Mouse (Mus musculus) brain, embryonic 14.5 days (tissue): ENCODE measurements around the gene Zdhhc12. TPM values are rescaled to one million over a fixed set of nuclear protein-coding genes. Genes with fewer than 3 reads are reported as not detected.
A peak's percentile ranks its signal among the peaks of the same experiment; 100 is the strongest.
"Not testable (repeated sequence)": the region's sequence is repeated elsewhere in the genome, so short reads cannot be mapped to it uniquely, and the experiment has no call there.

ENCODE experiments used
- DNase-seq: peaks from one replicate; pipeline ENCODE4 v3.0.0-alpha.2; 2011; ENCODE audit warnings: low read depth
- CTCF ChIP-seq: fragments of 200-500 bp; IDR thresholded peaks from 2 replicates; pipeline ENCODE4 v1.5.1; 2012; ENCODE audit warnings: inconsistent platforms, mild to moderate bottlenecking, moderate library complexity, borderline replicate concordance; ENCODE audit not compliant: insufficient read depth, insufficient read length; ENCODE audit errors: extremely low read depth
- POLR2A ChIP-seq: fragments of 200-500 bp; IDR thresholded peaks from 2 replicates; pipeline ENCODE4 v1.6.1; 2012; ENCODE audit warnings: mild to moderate bottlenecking, inconsistent platforms, borderline replicate concordance; ENCODE audit not compliant: poor library complexity, insufficient read depth, insufficient read length, severe bottlenecking; ENCODE audit errors: extremely low read depth
- polyA plus RNA-seq: library from polyadenylated mRNA; depleted of rRNA; stranded (reverse); fragments of >200 nt; gene quantifications from 2 replicates; pipeline ENCODE4 v1.2.3, GENCODE M21; 2012; rRNA removed

The Zdhhc12 gene
- polyA plus RNA-seq: 33.2 and 45.4 TPM in 2 replicates

DNA sequence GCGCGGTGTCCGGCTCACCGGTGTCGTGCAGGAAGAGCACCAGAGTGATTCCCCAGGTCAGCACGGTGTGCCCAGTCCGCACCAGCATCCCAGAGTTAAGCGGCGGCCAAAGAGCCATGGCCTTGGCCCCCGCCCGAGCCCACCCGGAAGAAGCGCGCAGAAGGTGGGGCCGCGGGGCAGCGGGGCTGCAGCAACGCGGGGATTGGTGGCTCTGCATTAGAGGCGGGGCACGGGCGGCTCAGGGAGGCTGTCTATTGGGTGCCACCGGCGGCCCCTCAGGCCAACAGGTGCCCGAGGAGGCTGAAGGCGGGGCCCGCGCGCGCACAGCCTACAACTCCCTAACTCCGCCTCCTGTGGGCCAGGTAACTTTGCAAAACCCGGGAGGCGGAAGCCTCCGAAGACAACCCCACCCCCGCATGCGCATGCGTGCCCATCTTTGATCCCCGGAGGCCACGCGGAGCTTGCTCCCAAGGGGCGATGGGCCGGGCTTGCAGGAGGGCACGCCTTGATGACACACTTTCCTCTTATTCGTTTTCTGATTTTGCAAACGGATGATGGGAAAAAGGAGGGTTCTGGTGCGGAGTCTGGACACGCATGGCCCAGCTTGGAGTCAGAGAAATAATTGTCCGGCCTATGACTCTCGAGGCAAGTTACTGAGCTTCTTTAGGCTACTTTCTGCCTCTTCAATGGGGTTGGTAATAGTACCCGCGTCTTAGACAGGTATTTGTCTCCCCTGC is at the start of gene Zdhhc12:
Gene Zdhhc12, minus strand, starts transcription at position 178 of the 737 bp plus-strand sequence.
- TF ChIP-seq CTCF: no peak
- peak; percentile 35; the same call in 1 of the 2 replicates for TF ChIP-seq POLR2A
- peak; percentile 98 for DNase-seq

- peak; percentile 17 for DNase-seq
These were observed 46.6 kb upstream of the Zdhhc12 start for GRCm38 (mm10) chr2:30140021-30140420.

- no peak for TF ChIP-seq CTCF
- no peak for DNase-seq
These were observed 43.0 kb upstream of the Zdhhc12 start for GRCm38 (mm10) chr2:30136458-30136857.

GRCm38 (mm10) chr2:30134928-30135620 is 41.6 kb upstream of the Zdhhc12 start:
- DNase-seq: no peak
- no peak for TF ChIP-seq CTCF
- TF ChIP-seq POLR2A: no peak

GRCm38 (mm10) chr2:30134378-30134711 is 40.9 kb upstream of the Zdhhc12 start:
- no peak for TF ChIP-seq CTCF
- TF ChIP-seq POLR2A: no peak
- DNase-seq: no peak

DNA sequence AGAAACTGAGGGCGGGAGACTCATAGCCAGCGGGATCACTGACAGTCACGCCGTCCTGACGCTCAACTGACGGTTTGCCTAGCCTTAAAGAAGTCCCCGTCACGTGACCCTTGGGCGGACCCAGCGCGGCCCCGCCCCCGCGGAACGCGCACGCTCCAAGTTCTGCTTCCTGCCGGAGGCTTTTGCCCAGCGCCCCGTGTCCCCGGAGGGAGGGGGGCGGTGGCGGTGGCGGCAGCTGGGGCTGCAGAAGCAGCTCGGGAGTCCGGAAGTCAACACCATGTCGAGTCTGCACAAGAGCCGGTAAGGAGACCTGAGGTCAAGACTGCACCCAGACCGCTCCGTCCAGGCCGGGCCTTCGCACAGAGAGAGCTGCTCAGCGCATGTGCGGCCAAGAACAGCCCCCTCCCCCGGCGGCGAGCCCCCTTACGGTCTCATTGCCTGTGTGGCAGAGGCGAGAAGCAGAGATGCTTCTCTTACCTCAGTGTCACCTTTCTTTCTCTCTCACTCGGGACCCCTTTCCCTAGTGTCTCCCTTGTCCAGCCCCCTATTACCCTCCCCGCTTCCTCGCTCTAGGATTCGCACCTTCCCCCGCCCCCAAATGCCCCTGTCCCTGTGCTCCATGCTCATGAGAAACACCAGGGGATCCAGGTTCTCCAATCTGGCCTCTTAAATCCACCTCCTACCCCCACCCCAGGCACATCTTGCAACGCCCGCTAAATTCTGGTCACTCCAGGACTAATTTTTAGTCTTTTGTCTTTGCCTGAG is 40.3 kb upstream of the Zdhhc12 start, which contains the start of gene Tbc1d13:
Gene Tbc1d13, plus strand, starts transcription at position 134 of the 765 bp plus-strand sequence.
- TF ChIP-seq POLR2A (peak; percentile 33; the same call in 1 of the 2 replicates), CTCF (no peak)
- DNase-seq: peak; percentile 98

GRCm38 (mm10) chr2:30132801-30133612 is 39.6 kb upstream of the Zdhhc12 start:
- DNase-seq: peak; percentile 28
- TF ChIP-seq POLR2A (no peak), CTCF (no peak)

- DNase-seq: not testable (repeated sequence)
These were observed 37.8 kb upstream of the Zdhhc12 start for GRCm38 (mm10) chr2:30131240-30131639.

DNA sequence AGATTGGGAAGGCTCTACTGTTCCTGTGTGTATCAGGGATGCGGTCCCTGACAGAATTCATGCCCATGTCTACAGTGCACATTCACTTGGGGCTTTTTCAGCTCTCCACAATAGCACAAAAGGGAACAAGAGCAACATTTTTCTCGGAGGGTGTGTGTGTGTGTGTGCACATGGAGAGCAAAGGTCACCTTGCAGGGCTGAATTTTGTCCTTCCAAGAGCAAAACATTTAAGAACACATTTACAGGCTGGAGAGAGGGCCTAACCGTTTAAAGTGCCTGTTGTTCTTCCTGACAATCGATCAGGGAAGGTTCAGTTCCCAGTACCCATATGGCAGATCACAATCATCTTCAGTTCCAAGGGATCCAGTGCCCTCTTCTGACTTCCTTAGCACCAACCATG is 36.7 kb upstream of the Zdhhc12 start:
- TF ChIP-seq POLR2A (no peak), CTCF (no peak)
- DNase-seq: no peak

DNA sequence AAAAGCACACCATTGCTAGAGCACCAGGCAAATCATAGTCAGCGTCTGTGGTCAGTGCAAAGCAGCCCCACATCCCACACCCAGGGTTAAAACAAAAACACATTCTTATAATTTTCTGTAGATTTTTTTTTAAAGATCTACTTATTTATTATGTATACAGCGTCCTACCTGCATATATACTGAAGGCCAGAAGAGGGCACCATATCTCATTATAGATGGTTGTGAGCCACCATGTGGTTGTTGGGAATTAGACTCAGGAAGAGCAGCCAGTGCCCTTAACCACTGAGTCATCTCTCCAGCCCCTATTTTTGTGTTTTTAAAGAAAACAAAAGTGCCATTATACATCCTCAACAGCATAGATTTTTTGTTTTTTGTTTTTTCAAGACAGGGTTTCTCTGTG is 35.3 kb upstream of the Zdhhc12 start:
- TF ChIP-seq POLR2A (no peak), CTCF (peak; percentile 44; the same call in 1 of the 2 replicates)
- DNase-seq: peak; percentile 63

DNA sequence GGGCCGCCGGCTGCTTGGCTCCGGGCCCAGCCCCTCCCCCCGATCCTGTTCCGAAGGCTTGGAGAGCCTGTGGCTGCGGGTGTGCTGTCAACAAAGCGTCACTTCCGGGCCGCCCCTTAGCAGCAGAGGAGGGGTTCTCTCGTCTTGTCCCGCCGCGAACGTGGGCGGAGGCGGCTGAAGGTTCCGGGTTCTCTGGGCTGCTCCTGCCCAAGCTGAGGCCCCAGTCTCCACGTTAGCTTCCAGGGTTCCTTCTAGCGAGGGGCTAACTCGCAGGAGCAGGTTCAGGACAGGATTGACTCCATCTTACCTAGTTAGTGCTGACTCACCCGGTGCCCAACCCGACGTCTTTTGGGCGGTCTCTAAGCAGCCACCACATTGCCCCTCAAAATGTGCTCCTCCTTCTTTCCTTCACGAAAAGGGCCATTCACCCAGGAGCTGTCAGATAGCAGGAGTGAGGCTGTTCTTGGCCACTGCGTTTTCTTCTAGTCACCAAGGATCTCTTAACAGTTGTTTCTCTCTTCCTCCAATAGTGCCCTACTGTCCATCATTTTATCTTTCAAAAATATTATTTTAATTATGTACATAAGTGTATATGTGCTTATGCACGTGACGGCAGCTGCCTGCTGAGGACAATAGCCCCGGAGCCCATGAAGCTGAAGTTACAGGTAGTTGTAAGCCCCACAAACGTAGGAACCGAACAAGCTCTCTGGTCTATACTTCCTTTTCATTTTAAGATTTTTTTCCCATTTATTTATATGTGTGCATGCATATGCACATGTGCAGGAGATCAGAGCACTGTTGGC is 31.2 kb upstream of the Zdhhc12 start, which contains the start of gene Zer1:
Gene Zer1, minus strand, starts transcription at position 114 of the 803 bp plus-strand sequence.
- peak; percentile 74; the same call in 1 of the 2 replicates for TF ChIP-seq POLR2A
- TF ChIP-seq CTCF: no peak
- DNase-seq: peak; percentile 98

- TF ChIP-seq POLR2A: no peak
- TF ChIP-seq CTCF: no peak
- DNase-seq: no peak
These were observed 30.5 kb upstream of the Zdhhc12 start for GRCm38 (mm10) chr2:30123729-30124471.
